Mouse (Mus musculus): Measurements from ENCODE around the gene Cubn. TPM values are rescaled to one million over a fixed set of nuclear protein-coding genes. Genes with fewer than 3 reads are reported as not detected.

Gene Cubn
- total and polyA plus RNA-seq, 3 experiments = 0.03 TPM; not detected in 2

DNA sequence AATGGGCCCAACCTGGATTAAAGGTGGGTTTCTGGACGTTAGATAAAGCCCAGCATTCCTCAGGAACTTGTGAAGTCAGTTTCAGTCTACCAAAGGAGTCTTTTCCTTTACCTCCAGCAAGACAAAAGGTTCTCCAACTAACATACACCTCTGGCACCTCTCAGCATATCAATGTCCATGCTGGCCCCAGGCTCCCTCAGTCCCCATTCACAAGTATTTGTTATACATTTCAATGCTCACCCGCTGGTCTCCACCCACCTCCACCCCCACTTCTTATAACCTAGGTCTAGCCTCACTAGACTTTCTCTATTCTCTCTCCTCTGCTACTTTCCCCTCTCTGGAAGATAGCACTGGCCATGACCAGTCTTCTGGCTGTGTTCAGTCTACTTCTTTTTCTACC is 121.1 kb downstream of the Cubn start:
- no peaks in the 10 kb centered on the region for H3K9me3 ChIP-seq (replicated peaks; ENCODE audit: insufficient read depth, low read length)
- no peaks in the 10 kb centered on the region for H3K4me1 ChIP-seq (ENCODE audit: control insufficient read depth in 1 of 2, insufficient read depth in 2 of 2, low read length in 2 of 2)
- peaks cover 0 to 2% of the 10 kb centered on the region in 2 experiments; a peak in 2 of 4 replicates for H3K27me3 ChIP-seq (ENCODE audit: control insufficient read depth in 1 of 2, insufficient read depth in 2 of 2, low read length in 2 of 2)
- no peaks in the 10 kb centered on the region for H3K36me3 ChIP-seq (ENCODE audit: control insufficient read depth in 1 of 2, insufficient read depth in 2 of 2, low read length in 2 of 2)
- no peak overlapping the region for H3K4me3 ChIP-seq (ENCODE audit: control insufficient read depth in 1 of 2, insufficient read depth in 1 of 2, low read depth in 2 of 2, low read length in 2 of 2)
- no peak for TF ChIP-seq HCFC1 (IDR thresholded peaks at IDR 0.05; ENCODE audit: low read depth, low read length)
- no peak for TF ChIP-seq SIN3A (IDR thresholded peaks at IDR 0.05; ENCODE audit: low read length)
- TF ChIP-seq TCF12 (IDR thresholded peaks at IDR 0.05; ENCODE audit: low read depth, low read length) = no peak
- no peak for TF ChIP-seq POLR2AphosphoS5 (IDR thresholded peaks at IDR 0.05; ENCODE audit: borderline replicate concordance, low read depth, low read length)
- TF ChIP-seq BHLHE40 (IDR thresholded peaks at IDR 0.05; ENCODE audit: borderline replicate concordance, low read depth, low read length) = no peak
- no peak for TF ChIP-seq MXI1 (IDR thresholded peaks at IDR 0.05; ENCODE audit: low read depth, low read length)
- TF ChIP-seq TAL1 (IDR thresholded peaks at IDR 0.05; ENCODE audit: low read length) = no peak
- TF ChIP-seq UBTF (IDR thresholded peaks at IDR 0.05; ENCODE audit: borderline replicate concordance, insufficient read depth, low read depth, low read length) = no peak
- TF ChIP-seq ZMIZ1 (IDR thresholded peaks at IDR 0.05; ENCODE audit: low read depth, low read length) = no peak
- no peak for TF ChIP-seq MAZ (IDR thresholded peaks at IDR 0.05; ENCODE audit: low read depth, low read length)
- no peak for TF ChIP-seq POLR2A (IDR thresholded peaks at IDR 0.05; ENCODE audit: control insufficient read depth in 1 of 2, insufficient read depth in 1 of 2, low read depth in 1 of 2, low read length in 2 of 2, poor library complexity in 1 of 2)
- TF ChIP-seq MAFK (IDR thresholded peaks at IDR 0.05; ENCODE audit: borderline replicate concordance, low read depth, low read length) = no peak
- H3K9ac ChIP-seq (ENCODE audit: control insufficient read depth, low read depth, low read length, poor library complexity, severe bottlenecking) = no peak overlapping the region
- no peaks in the 10 kb centered on the region for H3K79me2 ChIP-seq (ENCODE audit: control insufficient read depth, insufficient read depth, low read length, poor library complexity)
- DNase-seq (ENCODE audit: low read depth, low spot score) = no peak
- H3K27ac ChIP-seq (ENCODE audit: control insufficient read depth, low read depth, low read length) = no peak overlapping the region

DNA sequence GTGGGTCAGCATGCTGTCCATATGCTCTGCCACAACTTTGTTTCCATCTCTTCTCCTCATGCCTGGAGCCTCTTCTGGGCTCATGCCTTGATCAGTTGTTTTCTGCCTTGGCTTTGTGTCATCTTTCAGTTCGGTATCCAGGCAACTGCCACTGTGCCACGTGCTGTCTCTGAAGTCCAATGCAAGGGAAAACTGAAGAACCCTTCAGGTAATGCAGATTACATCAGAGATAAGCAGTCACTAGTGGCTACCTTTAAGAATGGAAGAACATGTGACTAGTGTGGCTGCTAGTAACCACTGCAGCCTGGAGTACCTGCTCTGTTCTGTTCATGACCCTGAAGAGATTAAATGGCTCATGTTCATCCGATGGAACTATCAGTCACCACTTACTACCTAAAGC is 123.1 kb downstream of the Cubn start:
- TF ChIP-seq POLR2A (IDR thresholded peaks at IDR 0.05; ENCODE audit: control insufficient read depth in 1 of 2, insufficient read depth in 1 of 2, low read depth in 1 of 2, low read length in 2 of 2, poor library complexity in 1 of 2) (no peak), NELFE (IDR thresholded peaks at IDR 0.05; ENCODE audit: low read depth, low read length) (no peak), MEF2A (IDR thresholded peaks at IDR 0.05; ENCODE audit: extremely low read depth, insufficient replicate concordance, low read depth, low read length, poor library complexity, severe bottlenecking) (no peak), JUND (IDR thresholded peaks at IDR 0.05; ENCODE audit: low read depth, low read length) (no peak), GATA1 (IDR thresholded peaks at IDR 0.05; ENCODE audit: low read depth, low read length) (no peak), EP300 (IDR thresholded peaks at IDR 0.05; ENCODE audit: low read depth in 1 of 2, low read length in 2 of 2) (no peak), CTCF (IDR thresholded peaks at IDR 0.05 in 2 of 3, conservative IDR thresholded peaks at IDR 0.05 in 1 of 3; ENCODE audit: control insufficient read depth in 1 of 3, insufficient read depth in 1 of 3, low read depth in 2 of 3, low read length in 3 of 3, poor library complexity in 1 of 3, severe bottlenecking in 1 of 3) (no peak), E2F4 (IDR thresholded peaks at IDR 0.05; ENCODE audit: borderline replicate concordance, low read depth, low read length) (no peak), MAZ (IDR thresholded peaks at IDR 0.05; ENCODE audit: low read depth, low read length) (no peak), POLR2AphosphoS2 (IDR thresholded peaks at IDR 0.05; ENCODE audit: low read length) (no peak), ELF1 (IDR thresholded peaks at IDR 0.05; ENCODE audit: low read depth, low read length) (no peak), TBP (IDR thresholded peaks at IDR 0.05; ENCODE audit: low read depth, low read length) (no peak), BHLHE40 (IDR thresholded peaks at IDR 0.05; ENCODE audit: borderline replicate concordance, low read depth, low read length) (no peak), MAFK (IDR thresholded peaks at IDR 0.05; ENCODE audit: borderline replicate concordance, low read depth, low read length) (no peak), MAX (IDR thresholded peaks at IDR 0.05; ENCODE audit: low read length) (no peak), MYC (IDR thresholded peaks at IDR 0.05; ENCODE audit: low read depth, low read length) (no peak), UBTF (IDR thresholded peaks at IDR 0.05; ENCODE audit: borderline replicate concordance, insufficient read depth, low read depth, low read length) (no peak), RCOR1 (IDR thresholded peaks at IDR 0.05; ENCODE audit: low read depth, low read length) (no peak), NRF1 (IDR thresholded peaks at IDR 0.05; ENCODE audit: insufficient read depth, low read depth, low read length, poor library complexity, severe bottlenecking) (no peak), ZKSCAN1 (IDR thresholded peaks at IDR 0.05; ENCODE audit: low read depth, low read length) (no peak)
- Histone ChIP-seq H3K4me3 (ENCODE audit: control insufficient read depth in 1 of 2, insufficient read depth in 1 of 2, low read depth in 2 of 2, low read length in 2 of 2) (no peak overlapping the region), H3K9me3 (replicated peaks; ENCODE audit: insufficient read depth, low read length) (no peaks in the 10 kb centered on the region), H3K36me3 (ENCODE audit: control insufficient read depth in 1 of 2, insufficient read depth in 2 of 2, low read length in 2 of 2) (no peaks in the 10 kb centered on the region), H3K79me2 (ENCODE audit: control insufficient read depth, insufficient read depth, low read length, poor library complexity) (no peaks in the 10 kb centered on the region), H3K27me3 (ENCODE audit: control insufficient read depth in 1 of 2, insufficient read depth in 2 of 2, low read length in 2 of 2) (peaks cover 0 to 2% of the 10 kb centered on the region in 2 experiments; a peak in 3 of 4 replicates), H3K9ac (ENCODE audit: control insufficient read depth, low read depth, low read length, poor library complexity, severe bottlenecking) (no peak overlapping the region), H3K27ac (ENCODE audit: control insufficient read depth, low read depth, low read length) (no peak overlapping the region), H3K4me1 (ENCODE audit: control insufficient read depth in 1 of 2, insufficient read depth in 2 of 2, low read length in 2 of 2) (no peaks in the 10 kb centered on the region)
- no peak for DNase-seq (ENCODE audit: low read depth, low spot score)
